Mouse (Mus musculus) activated CD4-positive, CD25-positive, alpha-beta regulatory T cell (primary cell): ENCODE data around the gene Nkrf. TPM values are rescaled to one million over a fixed set of nuclear protein-coding genes. Genes with fewer than 3 reads are reported as not detected.

Source experiments
- polyA plus RNA-seq, 2 experiments: library from polyadenylated mRNA; unstranded; fragments of 100-300 nt; shearing (Covaris generic); gene quantifications; one replicate each; pipeline ENCODE4 v1.2.1; 2017

Gene Nkrf
- polyA plus RNA-seq = 1 to 10 TPM in 1 of 2 experiments, under 1 TPM in 1; 0.48 to 2.1 TPM

GRCm38 (mm10) chrX:36902321-36903114 is at the start of gene Nkrf:
Nkrf (minus strand) TSS chrX:36902899.

DNA sequence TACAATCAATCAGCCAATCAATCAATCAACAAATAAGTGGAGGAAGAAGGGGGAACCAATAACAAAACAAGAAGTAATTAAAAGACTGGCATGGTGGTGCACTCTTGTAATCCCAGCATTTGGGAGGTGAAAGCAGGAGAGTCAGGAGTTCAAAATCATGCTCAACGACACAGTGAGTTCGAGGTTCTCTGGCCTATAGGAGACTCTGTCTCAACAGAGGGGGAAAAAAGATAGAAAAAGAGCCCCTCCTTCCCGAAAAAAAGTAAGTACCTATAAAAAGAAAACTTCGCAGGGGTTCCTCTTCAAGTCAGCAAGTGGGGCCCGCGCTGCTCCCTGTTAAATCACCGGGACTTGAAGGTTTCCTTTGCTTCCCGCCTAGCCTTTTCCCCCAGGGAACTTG is 28.9 kb downstream of the Nkrf start, which contains the start of the genes Ube2a and C330007P06Rik:
Gene Ube2a, plus strand, starts transcription at position 136 of the 400 bp plus-strand sequence.
Gene C330007P06Rik, minus strand, starts transcription at position 347 of the 400 bp plus-strand sequence.

Other genes starting within 250 kb of the Nkrf start
- under 1 TPM; 0.37 to 0.93 TPM for gene Slc25a43, start 159.2 kb downstream of the Nkrf start, polyA plus RNA-seq
- gene Slc25a5, start 107.2 kb downstream of the Nkrf start, polyA plus RNA-seq = 100 to 1,000 TPM; 746 to 940 TPM
- gene Ube2a, start 29.0 kb downstream of the Nkrf start, polyA plus RNA-seq = 100 to 1,000 TPM; 128 to 143 TPM
- 10 to 100 TPM; 29.5 to 31.0 TPM for gene C330007P06Rik, start 28.8 kb downstream of the Nkrf start, polyA plus RNA-seq
- 100 to 1,000 TPM; 108 to 117 TPM for gene Sept6, start 88.9 kb upstream of the Nkrf start, polyA plus RNA-seq
- gene Sowahd, start 145.9 kb upstream of the Nkrf start, polyA plus RNA-seq = not detected
- 100 to 1,000 TPM; 448 to 584 TPM for gene Rpl39, start 182.5 kb upstream of the Nkrf start, polyA plus RNA-seq
- 10 to 100 TPM; 24.7 to 30.3 TPM for gene Upf3b, start 207.4 kb upstream of the Nkrf start, polyA plus RNA-seq
- 10 to 100 TPM; 20.1 to 25.1 TPM for gene Nkap, start 223.9 kb upstream of the Nkrf start, polyA plus RNA-seq